Mouse (Mus musculus): ENCODE results near the gene Pld1. TPM values are rescaled to one million over a fixed set of nuclear protein-coding genes. Genes with fewer than 3 reads are reported as not detected.
"Not testable (repeated sequence)": the region's sequence is repeated elsewhere in the genome, so short reads cannot be mapped to it uniquely, and the experiment has no call there.

Gene Pld1
- polyA plus RNA-seq, 1 experiment from 2014 or later: 5.9 TPM

DNA sequence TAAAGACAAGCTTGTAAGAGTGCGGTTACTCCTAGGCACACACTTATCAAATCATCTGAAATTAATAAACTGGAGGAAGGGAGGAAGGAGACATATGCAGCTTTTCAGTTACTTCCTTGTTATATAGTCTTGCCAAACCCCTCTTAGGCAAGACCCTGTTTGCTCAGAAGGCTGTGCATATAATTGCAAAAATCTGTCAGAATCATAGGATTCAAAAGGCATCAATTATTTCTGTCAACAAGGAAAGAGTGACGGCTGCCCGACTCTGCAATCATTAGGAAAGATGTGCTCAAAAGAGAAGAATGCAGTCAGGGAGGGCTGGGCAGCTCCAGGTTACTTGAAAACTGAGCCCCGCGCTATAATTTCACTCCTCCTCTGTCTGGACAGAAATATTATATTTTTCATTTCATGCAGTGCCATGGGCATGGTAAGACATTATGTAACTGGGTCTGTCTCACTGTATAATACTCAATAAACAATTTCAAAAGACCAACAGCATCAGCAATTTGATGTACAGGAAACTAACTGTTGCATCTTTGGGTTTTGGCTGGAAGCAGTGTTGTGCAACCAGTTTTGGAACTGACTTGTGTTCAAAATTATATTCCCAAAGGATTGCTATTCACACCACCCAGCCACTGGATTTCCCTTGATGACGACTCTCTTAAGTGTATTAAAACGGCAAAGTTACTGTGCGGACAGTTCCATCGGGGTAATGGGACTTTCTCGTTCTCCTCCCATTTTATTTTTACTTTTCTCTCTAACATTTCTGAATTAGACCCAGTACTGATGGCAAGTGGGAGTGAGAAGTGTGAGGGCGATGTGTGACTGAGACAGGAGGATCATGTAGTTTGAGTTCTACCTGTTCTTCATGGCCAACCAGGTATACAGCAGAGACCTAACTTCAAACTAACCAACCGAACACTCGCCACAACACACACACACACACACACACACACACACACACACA lies 1.1 kb upstream of the Pld1 start:
- H3K9me3 ChIP-seq (ENCODE audit: control insufficient read depth, low read length): no peaks in the 10 kb centered on the region
- H3K9ac ChIP-seq (ENCODE audit: low read depth, low read length): no peak overlapping the region
- H3K36me3 ChIP-seq (ENCODE audit: control insufficient read depth, insufficient read depth, low read length): no peaks in the 10 kb centered on the region
- H3K4me2 ChIP-seq (ENCODE audit: low read length): no peak overlapping the region
- H3K27me3 ChIP-seq (replicated peaks; ENCODE audit: control insufficient read depth, insufficient read depth, low read length): peaks cover 2% of the 10 kb centered on the region; the same call in 1 of the 2 replicates
- H3K27ac ChIP-seq (ENCODE audit: low read depth, low read length): no peak overlapping the region
- no peak for ATAC-seq
- WGBS: 83% methylated on average over 13 of the region's 13 CpGs
- H3K4me1 ChIP-seq (ENCODE audit: control insufficient read depth, insufficient read depth, low read depth, low read length): peaks cover 6% of the 10 kb centered on the region; the same call in 1 of the 2 replicates
- no peak overlapping the region for H3K4me3 ChIP-seq (ENCODE audit: low read length)

DNA sequence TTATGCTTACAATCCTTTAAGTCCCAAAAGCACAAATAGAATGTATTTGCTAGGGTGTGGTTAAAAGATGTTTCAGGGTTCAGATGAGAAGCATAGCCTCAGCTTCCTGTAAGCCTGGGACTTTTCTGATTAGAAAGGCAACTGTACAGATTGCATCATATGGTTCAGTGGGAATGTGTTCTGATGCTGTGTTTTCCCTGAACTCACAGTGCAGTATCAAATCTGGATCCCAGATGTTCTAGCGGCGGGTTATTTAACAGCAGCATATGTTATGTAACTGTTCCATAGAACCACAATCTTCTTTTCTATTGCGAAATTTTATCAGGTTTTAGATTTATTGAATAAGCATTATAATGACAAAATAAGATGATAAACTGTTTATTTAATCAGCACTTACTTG lies 3.1 kb downstream of the Pld1 start:
- no peak overlapping the region for H3K27ac ChIP-seq (ENCODE audit: low read depth, low read length)
- no peaks in the 10 kb centered on the region for H3K36me3 ChIP-seq (ENCODE audit: control insufficient read depth, insufficient read depth, low read length)
- peaks cover 6% of the 10 kb centered on the region; the same call in 1 of the 2 replicates for H3K4me1 ChIP-seq (ENCODE audit: control insufficient read depth, insufficient read depth, low read depth, low read length)
- no peaks in the 10 kb centered on the region for H3K9me3 ChIP-seq (ENCODE audit: control insufficient read depth, low read length)
- H3K4me2 ChIP-seq (ENCODE audit: low read length): no peak overlapping the region
- 94% methylated on average over 3 of the region's 3 CpGs for WGBS
- ATAC-seq: no peak
- no peak overlapping the region for H3K4me3 ChIP-seq (ENCODE audit: low read length)
- H3K27me3 ChIP-seq (replicated peaks; ENCODE audit: control insufficient read depth, insufficient read depth, low read length): peaks cover 2% of the 10 kb centered on the region; the same call in 1 of the 2 replicates
- H3K9ac ChIP-seq (ENCODE audit: low read depth, low read length): no peak overlapping the region

DNA sequence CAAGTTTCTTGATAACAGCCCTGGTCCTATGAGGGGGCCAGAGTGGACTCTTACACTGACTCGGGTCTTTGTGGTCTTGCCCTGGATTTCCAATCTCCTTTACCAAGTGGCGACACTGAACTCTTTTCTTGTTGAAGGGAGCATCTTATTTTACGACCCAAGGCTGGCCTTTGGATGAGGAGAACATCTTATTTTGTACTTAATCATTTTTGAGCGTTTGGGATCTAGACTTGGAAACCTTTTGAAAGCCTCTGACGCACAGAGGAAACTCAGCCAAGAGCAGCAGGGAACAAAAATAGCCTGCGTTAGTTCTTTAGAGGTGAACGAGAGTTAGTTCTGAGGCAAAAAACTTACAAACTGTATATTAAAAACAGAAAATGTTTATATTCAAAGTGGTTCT lies 4.5 kb downstream of the Pld1 start:
- Histone ChIP-seq H3K9me3 (ENCODE audit: control insufficient read depth, low read length) (no peaks in the 10 kb centered on the region), H3K9ac (ENCODE audit: low read depth, low read length) (no peak overlapping the region), H3K4me1 (ENCODE audit: control insufficient read depth, insufficient read depth, low read depth, low read length) (peaks cover 6% of the 10 kb centered on the region; the same call in 1 of the 2 replicates), H3K27me3 (replicated peaks; ENCODE audit: control insufficient read depth, insufficient read depth, low read length) (no peaks in the 10 kb centered on the region), H3K27ac (ENCODE audit: low read depth, low read length) (no peak overlapping the region), H3K4me3 (ENCODE audit: low read length) (no peak overlapping the region), H3K4me2 (ENCODE audit: low read length) (no peak overlapping the region), H3K36me3 (ENCODE audit: control insufficient read depth, insufficient read depth, low read length) (no peaks in the 10 kb centered on the region)
- 78% methylated on average over 7 of the region's 7 CpGs for WGBS
- ATAC-seq: no peak

DNA sequence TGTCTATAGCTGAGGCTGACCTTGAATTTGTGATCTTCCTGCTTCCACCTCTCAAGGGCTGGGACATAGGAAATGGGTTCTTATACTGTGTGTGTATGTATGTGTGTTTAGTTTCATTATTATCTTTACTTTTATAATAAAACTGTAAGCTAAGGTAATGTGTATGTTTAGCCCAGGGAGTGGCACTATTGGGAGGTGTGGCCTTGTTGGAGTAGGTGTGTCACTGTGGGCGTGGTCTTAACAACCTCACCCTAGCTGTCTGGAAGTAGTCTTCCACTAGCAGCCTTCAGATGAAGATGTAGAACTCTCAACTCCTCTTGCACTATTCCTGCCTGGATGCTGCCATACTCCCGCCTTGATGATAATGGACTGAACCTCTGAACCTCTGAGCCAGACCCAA lies 6.9 kb downstream of the Pld1 start:
- H3K9me3 ChIP-seq (ENCODE audit: control insufficient read depth, low read length); ATAC-seq; H3K36me3 ChIP-seq (ENCODE audit: control insufficient read depth, insufficient read depth, low read length); H3K27ac ChIP-seq (ENCODE audit: low read depth, low read length); H3K4me1 ChIP-seq (ENCODE audit: control insufficient read depth, insufficient read depth, low read depth, low read length); H3K4me3 ChIP-seq (ENCODE audit: low read length); H3K4me2 ChIP-seq (ENCODE audit: low read length); H3K27me3 ChIP-seq (replicated peaks; ENCODE audit: control insufficient read depth, insufficient read depth, low read length); H3K9ac ChIP-seq (ENCODE audit: low read depth, low read length): not testable (repeated sequence)
- 84% methylated on average over 2 of the region's 2 CpGs for WGBS

DNA sequence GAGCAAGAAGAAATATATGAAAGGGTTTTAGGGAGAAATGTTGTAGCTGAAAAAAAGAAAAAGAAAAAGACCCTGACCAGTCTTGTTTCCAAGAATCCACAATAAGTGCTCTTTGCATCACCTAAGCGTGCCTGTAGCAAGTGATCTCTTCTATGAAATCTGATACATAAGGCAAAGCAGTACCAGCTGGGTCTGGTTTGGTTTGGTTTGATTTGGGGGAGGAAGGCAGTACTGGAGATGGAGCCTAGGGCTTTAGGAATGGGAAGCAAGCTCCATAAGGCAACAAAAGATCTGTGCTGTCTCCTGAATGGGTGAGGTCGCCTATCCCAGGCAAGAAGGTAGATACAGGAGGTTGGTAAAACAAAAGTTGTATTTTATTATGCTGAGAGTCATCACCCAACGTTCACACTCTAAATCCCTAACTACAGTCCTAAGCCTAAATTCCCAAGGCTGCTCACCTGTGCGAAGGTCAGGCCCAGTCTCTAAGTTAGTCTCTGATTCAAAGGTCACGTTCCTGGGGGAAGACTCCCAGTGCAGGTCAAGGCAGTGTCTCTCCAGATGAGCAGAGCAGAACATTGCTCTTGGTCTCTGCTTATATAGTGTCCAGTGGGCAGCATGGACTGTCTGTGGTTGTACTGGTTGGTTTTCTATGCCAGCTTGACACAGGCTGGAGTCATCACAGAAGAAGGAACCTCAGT lies 10.8 kb downstream of the Pld1 start:
- H3K27ac ChIP-seq (ENCODE audit: low read depth, low read length): no peak overlapping the region
- 88% methylated on average over 5 of the region's 5 CpGs for WGBS
- H3K4me3 ChIP-seq (ENCODE audit: low read length): no peak overlapping the region
- H3K9ac ChIP-seq (ENCODE audit: low read depth, low read length): no peak overlapping the region
- H3K36me3 ChIP-seq (ENCODE audit: control insufficient read depth, insufficient read depth, low read length): no peaks in the 10 kb centered on the region
- H3K27me3 ChIP-seq (replicated peaks; ENCODE audit: control insufficient read depth, insufficient read depth, low read length): no peaks in the 10 kb centered on the region
- no peaks in the 10 kb centered on the region for H3K9me3 ChIP-seq (ENCODE audit: control insufficient read depth, low read length)
- no peaks in the 10 kb centered on the region for H3K4me1 ChIP-seq (ENCODE audit: control insufficient read depth, insufficient read depth, low read depth, low read length)
- no peak for ATAC-seq
- H3K4me2 ChIP-seq (ENCODE audit: low read length): no peak overlapping the region

DNA sequence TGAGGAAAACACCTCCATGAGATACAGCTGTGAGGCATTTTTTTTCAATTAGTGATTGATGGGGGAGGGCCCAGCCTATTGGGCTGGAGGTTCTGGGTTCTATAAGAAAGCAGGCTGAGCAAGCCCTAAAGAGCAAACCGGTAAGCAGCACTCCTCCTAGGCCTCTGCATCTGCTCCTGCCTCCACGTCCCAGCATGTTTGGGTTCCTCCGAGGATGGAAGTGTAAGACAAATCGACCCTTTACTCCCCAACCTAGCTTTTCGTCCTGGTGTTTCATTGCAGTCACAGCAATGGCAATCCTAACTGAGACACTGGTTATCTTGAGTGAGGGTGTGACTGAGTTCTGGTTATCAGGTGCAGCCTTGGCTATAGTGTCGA lies 11.4 kb downstream of the Pld1 start:
- no peaks in the 10 kb centered on the region for H3K9me3 ChIP-seq (ENCODE audit: control insufficient read depth, low read length)
- no peak for ATAC-seq
- no peaks in the 10 kb centered on the region for H3K4me1 ChIP-seq (ENCODE audit: control insufficient read depth, insufficient read depth, low read depth, low read length)
- no peak overlapping the region for H3K9ac ChIP-seq (ENCODE audit: low read depth, low read length)
- 86% methylated on average over 6 of the region's 6 CpGs for WGBS
- no peaks in the 10 kb centered on the region for H3K27me3 ChIP-seq (replicated peaks; ENCODE audit: control insufficient read depth, insufficient read depth, low read length)
- H3K36me3 ChIP-seq (ENCODE audit: control insufficient read depth, insufficient read depth, low read length): no peaks in the 10 kb centered on the region
- no peak overlapping the region for H3K4me3 ChIP-seq (ENCODE audit: low read length)
- no peak overlapping the region for H3K27ac ChIP-seq (ENCODE audit: low read depth, low read length)
- no peak overlapping the region for H3K4me2 ChIP-seq (ENCODE audit: low read length)

DNA sequence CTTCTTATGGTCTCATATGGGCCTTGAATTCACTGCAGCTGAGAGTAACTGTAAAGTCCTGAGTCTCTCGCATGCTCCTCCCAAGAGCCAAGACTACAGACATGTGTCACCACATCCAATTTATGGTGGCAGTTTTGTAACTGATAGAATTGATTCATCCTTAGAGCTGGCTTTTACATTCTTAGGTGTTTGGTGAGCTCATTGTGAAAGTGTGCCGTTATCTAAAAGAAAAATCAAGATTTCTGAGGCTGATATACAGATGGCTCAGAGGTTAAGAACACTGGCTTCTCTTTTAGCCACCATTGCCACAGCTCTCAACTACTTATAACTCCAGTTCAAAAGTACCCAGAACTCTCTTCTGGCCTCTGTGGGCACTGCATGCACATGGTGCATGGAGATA lies 12.2 kb downstream of the Pld1 start:
- ATAC-seq: no peak
- Histone ChIP-seq H3K4me1 (ENCODE audit: control insufficient read depth, insufficient read depth, low read depth, low read length) (no peaks in the 10 kb centered on the region), H3K4me3 (ENCODE audit: low read length) (no peak overlapping the region), H3K9me3 (ENCODE audit: control insufficient read depth, low read length) (no peaks in the 10 kb centered on the region), H3K9ac (ENCODE audit: low read depth, low read length) (no peak overlapping the region), H3K36me3 (ENCODE audit: control insufficient read depth, insufficient read depth, low read length) (no peaks in the 10 kb centered on the region), H3K27ac (ENCODE audit: low read depth, low read length) (no peak overlapping the region), H3K27me3 (replicated peaks; ENCODE audit: control insufficient read depth, insufficient read depth, low read length) (no peaks in the 10 kb centered on the region), H3K4me2 (ENCODE audit: low read length) (no peak overlapping the region)
- 97% methylated on average over 2 of the region's 2 CpGs for WGBS

DNA sequence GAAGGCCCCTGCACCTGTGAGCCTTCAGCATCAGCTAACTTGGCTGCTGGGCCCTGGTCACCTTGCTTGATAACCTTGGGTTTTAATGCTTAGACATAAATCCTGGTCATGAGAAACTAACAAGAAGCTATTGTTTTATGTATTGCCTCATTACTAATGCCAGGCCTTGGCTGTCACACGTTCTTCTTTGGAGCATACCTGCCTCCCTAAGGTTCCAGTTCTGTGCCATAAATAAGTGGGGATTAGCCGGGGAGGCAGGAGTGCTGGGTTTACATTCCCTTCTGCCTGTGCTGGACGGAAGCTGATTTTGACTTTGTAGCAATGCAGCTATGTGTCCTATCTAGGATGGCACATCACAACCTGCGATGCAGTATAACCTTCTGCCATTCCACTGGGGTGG lies 13.2 kb downstream of the Pld1 start:
- no peak overlapping the region for H3K27ac ChIP-seq (ENCODE audit: low read depth, low read length)
- no peak overlapping the region for H3K4me2 ChIP-seq (ENCODE audit: low read length)
- no peak for ATAC-seq
- no peak overlapping the region for H3K4me3 ChIP-seq (ENCODE audit: low read length)
- H3K9me3 ChIP-seq (ENCODE audit: control insufficient read depth, low read length): no peaks in the 10 kb centered on the region
- H3K27me3 ChIP-seq (replicated peaks; ENCODE audit: control insufficient read depth, insufficient read depth, low read length): no peaks in the 10 kb centered on the region
- H3K36me3 ChIP-seq (ENCODE audit: control insufficient read depth, insufficient read depth, low read length): no peaks in the 10 kb centered on the region
- no peaks in the 10 kb centered on the region for H3K4me1 ChIP-seq (ENCODE audit: control insufficient read depth, insufficient read depth, low read depth, low read length)
- H3K9ac ChIP-seq (ENCODE audit: low read depth, low read length): no peak overlapping the region
- 84% methylated on average over 4 of the region's 4 CpGs for WGBS

DNA sequence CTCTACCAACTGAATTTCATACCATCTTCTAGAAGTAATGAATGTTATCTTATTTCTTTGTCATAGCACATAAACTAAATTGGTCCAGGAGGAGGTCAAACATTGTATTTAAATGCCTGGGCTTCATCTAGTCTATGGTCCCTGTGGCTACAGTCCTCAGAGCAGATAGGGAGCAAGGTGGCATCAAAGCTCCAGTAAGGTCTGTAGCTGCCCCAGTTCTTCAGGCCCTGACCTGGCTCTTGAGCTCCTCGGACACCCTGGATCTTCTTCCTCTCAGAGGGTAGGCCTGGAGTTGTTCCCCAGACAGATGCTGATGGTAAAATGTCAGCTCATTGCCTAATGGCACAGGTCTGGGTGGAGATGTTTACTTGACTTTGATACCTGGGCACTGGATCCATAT lies 17.5 kb downstream of the Pld1 start:
- no peak for ATAC-seq
- no peak overlapping the region for H3K4me3 ChIP-seq (ENCODE audit: low read length)
- no peaks in the 10 kb centered on the region for H3K9me3 ChIP-seq (ENCODE audit: control insufficient read depth, low read length)
- H3K9ac ChIP-seq (ENCODE audit: low read depth, low read length): no peak overlapping the region
- no peaks in the 10 kb centered on the region for H3K36me3 ChIP-seq (ENCODE audit: control insufficient read depth, insufficient read depth, low read length)
- no peaks in the 10 kb centered on the region for H3K27me3 ChIP-seq (replicated peaks; ENCODE audit: control insufficient read depth, insufficient read depth, low read length)
- H3K4me1 ChIP-seq (ENCODE audit: control insufficient read depth, insufficient read depth, low read depth, low read length): no peaks in the 10 kb centered on the region
- WGBS: 91% methylated on average over 1 of the region's 1 CpGs
- H3K4me2 ChIP-seq (ENCODE audit: low read length): no peak overlapping the region
- H3K27ac ChIP-seq (ENCODE audit: low read depth, low read length): no peak overlapping the region

Measured in hindbrain, embryonic 16.5 days (tissue).